Mouse (Mus musculus) CH12.LX (cell line): ENCODE data around the gene Zdhhc11. TPM values are rescaled to one million over a fixed set of nuclear protein-coding genes. Genes with fewer than 3 reads are reported as not detected.

Source experiments
- DNase-seq: peaks from one replicate; pipeline ENCODE4 v3.0.0-alpha.2; 2013; ENCODE audit errors: extremely low read depth
- H3K27ac ChIP-seq: 2 replicates; pipeline ENCODE4 v1.5.1; 2012; ENCODE audit warnings: low read depth, mild to moderate bottlenecking, control low read depth, moderate library complexity; ENCODE audit not compliant: insufficient read depth
- H3K27me3 ChIP-seq: replicated peaks from 2 replicates; pipeline ENCODE3; 2012; ENCODE audit warnings: inconsistent platforms
- H3K36me3 ChIP-seq, 2 experiments: replicated peaks in 1 of 2; 2 replicates each; pipeline versions ENCODE3 to v1.6.1; 2012; ENCODE audit warnings: inconsistent platforms in 1 of 2, low read length in 1 of 2, mild to moderate bottlenecking in 1 of 2, mixed read lengths in 1 of 2, moderate library complexity in 1 of 2; ENCODE audit not compliant: control insufficient read depth in 1 of 2, insufficient read depth in 1 of 2
- H3K4me1 ChIP-seq, 2 experiments: 2 replicates each; pipeline ENCODE4 v1.6.1; 2012; ENCODE audit warnings: inconsistent platforms in 1 of 2, moderate library complexity in 1 of 2; ENCODE audit not compliant: insufficient read depth in 2 of 2, control insufficient read depth in 1 of 2
- H3K4me2 ChIP-seq: 2 replicates; pipeline ENCODE4 v1.6.1; 2012; ENCODE audit warnings: low read depth, mild to moderate bottlenecking, control low read depth; ENCODE audit not compliant: poor library complexity, insufficient read depth, severe bottlenecking
- H3K4me3 ChIP-seq, 3 experiments: fragments of 150-350 bp in 1 of 3; sonication (generic) in 1 of 3; replicated peaks in 1 of 3; 2 replicates each; pipeline versions ENCODE3 to v1.5.1; 2011 to 2012; ENCODE audit warnings: low read depth in 2 of 3, low read length in 2 of 3, mild to moderate bottlenecking in 2 of 3, moderate library complexity in 2 of 3, control low read depth in 1 of 3, improper control_type of control experiment in 1 of 3, inconsistent platforms in 1 of 3, mixed read lengths in 1 of 3; ENCODE audit not compliant: poor library complexity in 1 of 3
- H3K79me2 ChIP-seq: replicated peaks from 2 replicates; pipeline ENCODE4 v1.6.1; 2012; ENCODE audit warnings: mild to moderate bottlenecking, moderate library complexity; ENCODE audit not compliant: control insufficient read depth, poor library complexity, insufficient read depth, severe bottlenecking; ENCODE audit errors: extremely low read depth
- H3K9ac ChIP-seq: 2 replicates; pipeline ENCODE4 v1.6.1; 2012; ENCODE audit warnings: low read depth, mild to moderate bottlenecking, control low read depth, moderate library complexity; ENCODE audit not compliant: insufficient read depth
- H3K9me3 ChIP-seq: replicated peaks from 2 replicates; pipeline ENCODE3; 2012; ENCODE audit warnings: low read length, inconsistent platforms, mixed read lengths
- CHD2 ChIP-seq: IDR thresholded peaks from 2 replicates; pipeline ENCODE4 v1.6.1; 2011; ENCODE audit warnings: low read length, improper control_type of control experiment
- ELF1 ChIP-seq: IDR thresholded peaks from 2 replicates; pipeline ENCODE4 v1.6.1; 2014; ENCODE audit warnings: low read depth, mild to moderate bottlenecking, inconsistent platforms, low read length, improper control_type of control experiment
- ETS1 ChIP-seq: conservative IDR thresholded peaks from 2 replicates; pipeline ENCODE4 v1.6.1; 2012; ENCODE audit warnings: low read depth, mild to moderate bottlenecking, inconsistent platforms, low read length, improper control_type of control experiment, moderate library complexity
- IRF4 ChIP-seq: IDR thresholded peaks from 2 replicates; pipeline ENCODE4 v1.6.1; 2014; ENCODE audit warnings: low read depth, mild to moderate bottlenecking, inconsistent platforms, low read length, improper control_type of control experiment
- JUND ChIP-seq: conservative IDR thresholded peaks from 2 replicates; pipeline ENCODE4 v1.6.1; 2011; ENCODE audit warnings: low read depth, low read length, improper control_type of control experiment
- KAT2A ChIP-seq: IDR thresholded peaks from 2 replicates; pipeline ENCODE4 v1.6.1; 2012; ENCODE audit warnings: low read length, improper control_type of control experiment, inconsistent platforms; ENCODE audit not compliant: insufficient replicate concordance
- MAFK ChIP-seq: IDR thresholded peaks from 2 replicates; pipeline ENCODE4 v1.6.1; 2011; ENCODE audit warnings: low read length, improper control_type of control experiment; ENCODE audit not compliant: insufficient replicate concordance
- MAZ ChIP-seq: IDR thresholded peaks from 2 replicates; pipeline ENCODE4 v1.6.1; 2012; ENCODE audit warnings: low read depth, mild to moderate bottlenecking, inconsistent platforms, low read length, improper control_type of control experiment, moderate library complexity
- MEF2A ChIP-seq: IDR thresholded peaks from 2 replicates; pipeline ENCODE4 v1.6.1; 2014; ENCODE audit warnings: low read depth, mild to moderate bottlenecking, inconsistent platforms, low read length, improper control_type of control experiment, borderline replicate concordance
- NELFE ChIP-seq: IDR thresholded peaks from 2 replicates; pipeline ENCODE4 v1.6.1; 2011; ENCODE audit warnings: low read depth, low read length, improper control_type of control experiment
- POLR2A ChIP-seq: IDR thresholded peaks from 2 replicates; pipeline ENCODE4 v1.6.1; 2011; ENCODE audit warnings: low read depth, mild to moderate bottlenecking, improper control_type of control experiment, low read length
- RCOR1 ChIP-seq: conservative IDR thresholded peaks from 2 replicates; pipeline ENCODE4 v1.6.1; 2012; ENCODE audit warnings: low read depth, mild to moderate bottlenecking, inconsistent platforms, low read length, improper control_type of control experiment
- SIN3A ChIP-seq: IDR thresholded peaks from 2 replicates; pipeline ENCODE4 v1.6.1; 2012; ENCODE audit warnings: low read length, improper control_type of control experiment, inconsistent platforms
- SMC3 ChIP-seq: IDR thresholded peaks from 2 replicates; pipeline ENCODE4 v1.6.1; 2011; ENCODE audit warnings: low read depth, low read length, improper control_type of control experiment
- TBP ChIP-seq: conservative IDR thresholded peaks from 2 replicates; pipeline ENCODE4 v1.6.1; 2011; ENCODE audit warnings: low read depth, low read length, improper control_type of control experiment
- USF1 ChIP-seq: IDR thresholded peaks from 2 replicates; pipeline ENCODE4 v1.6.1; 2014; ENCODE audit warnings: low read depth, mild to moderate bottlenecking, inconsistent platforms, low read length, improper control_type of control experiment
- ZC3H11A ChIP-seq: IDR thresholded peaks from 2 replicates; pipeline ENCODE4 v1.6.1; 2012; ENCODE audit warnings: low read depth, mild to moderate bottlenecking, inconsistent platforms, low read length, improper control_type of control experiment
- ZKSCAN1 ChIP-seq: IDR thresholded peaks from 2 replicates; pipeline ENCODE4 v1.6.1; 2012; ENCODE audit warnings: low read depth, inconsistent platforms, low read length, improper control_type of control experiment, borderline replicate concordance
- ZNF384 ChIP-seq: IDR thresholded peaks from 2 replicates; pipeline ENCODE4 v1.6.1; 2012; ENCODE audit warnings: low read depth, low read length, improper control_type of control experiment, inconsistent platforms
- dilution Hi-C: fragments of 300-500 bp; cut with MboI; formaldehyde crosslinking; loops from 2 replicates; pipeline ENCODE4 v1.14.3; 2020; ENCODE audit warnings: low sequenced_read_pairs; ENCODE audit not compliant: extremely low pct_unique_long_range_greater_than_20kb, extremely low pct_ligation_motif_present
- in situ Hi-C: fragments of 300-500 bp; cut with MboI; formaldehyde crosslinking; loops from 3 replicates; pipeline ENCODE4 v1.14.3; 2019; ENCODE audit warnings: low sequenced_read_pairs, low pct_ligation_motif_present, low pct_unique_long_range_greater_than_20kb, mixed read lengths
- polyA plus RNA-seq: library from polyadenylated mRNA; unstranded; fragments of >175 nt; gene quantifications from 2 replicates; pipeline ENCODE4 v1.2.1, GENCODE M21; 2012; ENCODE audit warnings: low read depth; ENCODE audit not compliant: insufficient read length
- total RNA-seq, 2 experiments: library from RNA; depleted of rRNA; stranded (reverse); fragments of 300-350 nt in 1 of 2; fragments of >200 nt in 1 of 2; gene quantifications; 2 replicates each; pipeline ENCODE4 v1.2.3; 2012 to 2014

Zdhhc11 gene
- total and polyA plus RNA-seq, 3 experiments = not detected

DNA sequence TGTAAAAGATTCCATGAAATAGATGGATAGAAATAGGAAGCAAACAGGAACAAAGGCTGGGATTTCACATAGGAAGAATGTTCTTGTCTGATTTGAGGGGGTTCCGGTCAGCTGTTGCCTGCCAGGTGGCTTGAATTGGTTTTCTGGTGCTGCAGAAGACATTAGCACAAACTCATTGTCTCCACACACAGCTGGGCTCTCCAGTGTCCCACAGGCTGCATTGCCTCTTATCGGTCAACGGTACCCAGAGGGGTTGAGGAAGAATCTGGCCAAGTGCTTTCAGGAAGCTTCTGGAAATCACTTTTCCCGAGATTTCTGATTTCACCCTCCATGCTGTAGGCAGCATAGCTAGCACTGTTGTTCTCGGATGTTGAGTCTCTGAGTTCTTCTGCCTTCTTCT lies 27.6 kb downstream of the Zdhhc11 start:
- Histone ChIP-seq H3K27ac (no peak overlapping the region), H3K4me1 (0 out of 4 replicates have a peak, but pooled peaks cover 0 to 3% of the 10 kb centered on the region in 2 experiments), H3K9me3 (no peaks in the 10 kb centered on the region), H3K4me2 (no peak overlapping the region), H3K4me3 (no peak overlapping the region), H3K9ac (no peak overlapping the region)
- in situ Hi-C loops (no loop called here), dilution Hi-C loops (no loop called here)
- TF ChIP-seq ZC3H11A = no peak
- no peak for TF ChIP-seq RCOR1
- no peak for TF ChIP-seq CHD2
- no peak for TF ChIP-seq ZKSCAN1
- no peak for TF ChIP-seq ZNF384
- TF ChIP-seq, all 38 proteins: peak for 0
- Histone ChIP-seq H3K36me3 (no peaks in the 10 kb centered on the region), H3K79me2 (no peaks in the 10 kb centered on the region), H3K27me3 (no peaks in the 10 kb centered on the region)
- no peak for DNase-seq

DNA sequence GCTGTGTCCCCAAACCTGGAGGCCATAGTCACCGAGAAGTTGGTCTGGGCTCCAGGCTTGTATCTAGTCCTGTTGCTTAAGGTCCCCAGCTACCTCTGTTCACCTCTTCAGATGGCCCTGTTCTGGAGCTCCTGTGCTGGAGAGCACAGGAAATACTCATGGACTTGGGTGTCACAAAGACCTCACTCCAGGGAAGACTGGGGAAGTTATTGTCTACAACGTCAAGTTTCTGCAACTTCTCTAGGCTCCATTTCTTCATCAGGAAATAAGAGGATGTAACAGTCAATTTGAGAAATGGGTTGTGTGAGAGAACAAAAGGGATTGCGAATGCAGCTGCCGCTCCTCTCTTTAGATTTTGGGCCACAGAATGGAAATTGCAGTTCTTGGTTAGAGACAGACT lies 32.8 kb downstream of the Zdhhc11 start:
- H3K9ac ChIP-seq = no peak overlapping the region
- H3K4me2 ChIP-seq = no peak overlapping the region
- DNase-seq = no peak
- no peaks in the 10 kb centered on the region for H3K36me3 ChIP-seq
- in situ Hi-C loops = no loop called here
- no peaks in the 10 kb centered on the region for H3K9me3 ChIP-seq
- no peaks in the 10 kb centered on the region for H3K27me3 ChIP-seq
- no peak overlapping the region for H3K4me3 ChIP-seq
- H3K79me2 ChIP-seq = no peaks in the 10 kb centered on the region
- no peak for TF ChIP-seq SIN3A
- TF ChIP-seq MAZ = no peak
- no peak for TF ChIP-seq MEF2A
- TF ChIP-seq ETS1 = no peak
- TF ChIP-seq USF1 = no peak
- TF ChIP-seq MAFK = no peak
- no peak for TF ChIP-seq ZNF384
- no peak for TF ChIP-seq TBP
- no peak for TF ChIP-seq JUND
- no peak for TF ChIP-seq CHD2
- TF ChIP-seq, all 38 proteins: peak for 0
- dilution Hi-C loops = no loop called here
- no peak overlapping the region for H3K27ac ChIP-seq
- 0 out of 4 replicates have a peak, but pooled peaks cover 0 to 3% of the 10 kb centered on the region in 2 experiments for H3K4me1 ChIP-seq

DNA sequence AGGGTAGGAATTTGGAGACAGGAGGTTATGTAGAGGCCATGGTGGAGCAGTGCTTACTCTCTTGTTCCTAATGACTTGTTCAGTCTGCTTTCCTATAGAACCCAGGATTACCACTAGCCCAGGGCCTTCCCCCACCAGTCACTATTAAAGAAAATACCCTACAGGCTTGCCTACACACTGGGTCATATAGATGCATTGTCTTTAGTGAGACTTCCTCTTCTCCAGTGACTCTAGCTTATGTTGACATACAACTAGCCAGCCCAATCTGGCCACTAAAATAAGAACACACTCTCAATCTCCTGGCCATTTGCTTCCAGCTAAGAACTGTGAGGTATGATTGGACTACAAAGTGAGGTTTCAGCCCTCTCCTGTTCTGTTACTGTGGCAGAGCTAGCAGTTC lies 36.9 kb downstream of the Zdhhc11 start:
- peaks cover 0 to 5% of the 10 kb centered on the region in 2 experiments; a peak in 2 of 4 replicates for H3K4me1 ChIP-seq
- in situ Hi-C loops = no loop called here
- H3K9ac ChIP-seq = no peak overlapping the region
- H3K27ac ChIP-seq = no peak overlapping the region
- no peaks in the 10 kb centered on the region for H3K79me2 ChIP-seq
- TF ChIP-seq ZC3H11A (no peak), IRF4 (no peak), TBP (no peak), SMC3 (no peak), KAT2A (no peak), JUND (no peak), NELFE (no peak), ELF1 (no peak), POLR2A (no peak)
- TF ChIP-seq, all 38 proteins: peak for 0
- dilution Hi-C loops = no loop called here
- Histone ChIP-seq H3K4me3 (no peak overlapping the region), H3K4me2 (no peak overlapping the region), H3K36me3 (no peaks in the 10 kb centered on the region), H3K27me3 (peaks cover 3% of the 10 kb centered on the region), H3K9me3 (no peaks in the 10 kb centered on the region)
- DNase-seq = no peak
